Mouse (Mus musculus): Measurements from ENCODE around the gene Lrp1. TPM values are rescaled to one million over a fixed set of nuclear protein-coding genes. Genes with fewer than 3 reads are reported as not detected.

The Lrp1 gene
- polyA plus RNA-seq, 1 experiment from 2014 or later: 109 TPM

- no peak for ATAC-seq
- 6% methylated on average over 11 of the region's 11 CpGs for WGBS
Observed at GRCm38 (mm10) chr10:127510895-127511617, 109.9 kb downstream of the Lrp1 start.

DNA sequence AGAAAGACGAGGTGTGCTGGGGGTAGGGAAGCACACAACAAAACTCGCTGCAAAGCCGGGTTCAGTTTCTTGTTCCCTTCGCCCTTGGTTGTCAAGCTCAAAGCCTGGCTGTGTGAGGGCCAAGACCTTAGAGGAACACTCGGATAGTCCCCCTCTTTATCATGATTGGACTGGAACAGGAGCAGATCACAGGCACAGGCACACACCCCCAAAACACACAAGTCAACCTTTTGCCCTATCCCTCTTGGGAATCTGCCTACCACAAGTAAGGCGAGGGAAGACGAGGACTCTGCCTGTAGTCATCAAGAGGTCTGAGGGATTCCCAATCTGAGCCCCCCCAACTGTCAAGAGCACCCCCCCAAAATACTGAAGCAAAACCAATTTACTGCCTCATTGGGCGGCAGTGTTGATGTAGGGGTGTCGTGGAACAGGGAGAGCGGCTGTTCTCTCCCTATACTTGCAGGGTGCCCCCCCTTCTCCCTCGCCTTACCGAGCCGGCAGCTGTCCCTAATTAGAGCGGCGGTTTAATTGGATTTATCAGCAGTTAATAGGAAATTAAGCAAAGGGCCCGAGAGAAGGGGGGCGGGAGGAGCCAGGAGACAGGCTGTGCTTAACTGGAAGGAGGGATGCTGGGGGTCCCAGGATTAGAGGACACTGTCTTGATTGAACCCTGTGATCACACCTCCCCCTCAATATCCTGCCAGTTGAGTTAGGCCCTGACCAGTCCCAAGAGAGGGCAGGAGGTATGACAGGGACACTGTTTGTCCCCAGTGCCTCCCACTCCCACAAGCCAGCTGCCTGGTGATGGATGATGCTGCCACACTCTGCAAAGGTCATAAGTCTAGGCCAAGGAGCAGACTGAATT, 110.9 kb downstream of the Lrp1 start:
- WGBS: 7% methylated on average over 16 of the region's 17 CpGs
- no peaks in the 10 kb centered on the region for H3K9me3 ChIP-seq (ENCODE audit: control insufficient read depth, low read length)
- ATAC-seq: peak; percentile 5
- H3K9ac ChIP-seq (ENCODE audit: low read depth, low read length): peak overlapping the region; percentile 81
- peak overlapping the region; percentile 98 for H3K27ac ChIP-seq (ENCODE audit: low read depth, low read length)
- H3K4me1 ChIP-seq (ENCODE audit: control insufficient read depth, insufficient read depth, low read depth, low read length): peaks cover 63% of the 10 kb centered on the region
- peak overlapping the region; percentile 38 for H3K4me3 ChIP-seq (ENCODE audit: low read length)
- no peaks in the 10 kb centered on the region for H3K27me3 ChIP-seq (replicated peaks; ENCODE audit: control insufficient read depth, insufficient read depth, low read length)
- no peaks in the 10 kb centered on the region for H3K36me3 ChIP-seq (ENCODE audit: control insufficient read depth, insufficient read depth, low read length)
- peak overlapping the region; percentile 90 for H3K4me2 ChIP-seq (ENCODE audit: low read length)

More at GRCm38 (mm10) chr10:127510895-127511617, 109.9 kb downstream of the Lrp1 start:
- Histone ChIP-seq H3K27me3 (replicated peaks; ENCODE audit: control insufficient read depth, insufficient read depth, low read length) (no peaks in the 10 kb centered on the region), H3K9ac (ENCODE audit: low read depth, low read length) (peak overlapping the region; percentile 81), H3K36me3 (ENCODE audit: control insufficient read depth, insufficient read depth, low read length) (no peaks in the 10 kb centered on the region), H3K4me1 (ENCODE audit: control insufficient read depth, insufficient read depth, low read depth, low read length) (peaks cover 67% of the 10 kb centered on the region), H3K27ac (ENCODE audit: low read depth, low read length) (peak overlapping the region; percentile 98), H3K4me3 (ENCODE audit: low read length) (peak overlapping the region; percentile 46), H3K9me3 (ENCODE audit: control insufficient read depth, low read length) (no peaks in the 10 kb centered on the region), H3K4me2 (ENCODE audit: low read length) (peak overlapping the region; percentile 90)

DNA sequence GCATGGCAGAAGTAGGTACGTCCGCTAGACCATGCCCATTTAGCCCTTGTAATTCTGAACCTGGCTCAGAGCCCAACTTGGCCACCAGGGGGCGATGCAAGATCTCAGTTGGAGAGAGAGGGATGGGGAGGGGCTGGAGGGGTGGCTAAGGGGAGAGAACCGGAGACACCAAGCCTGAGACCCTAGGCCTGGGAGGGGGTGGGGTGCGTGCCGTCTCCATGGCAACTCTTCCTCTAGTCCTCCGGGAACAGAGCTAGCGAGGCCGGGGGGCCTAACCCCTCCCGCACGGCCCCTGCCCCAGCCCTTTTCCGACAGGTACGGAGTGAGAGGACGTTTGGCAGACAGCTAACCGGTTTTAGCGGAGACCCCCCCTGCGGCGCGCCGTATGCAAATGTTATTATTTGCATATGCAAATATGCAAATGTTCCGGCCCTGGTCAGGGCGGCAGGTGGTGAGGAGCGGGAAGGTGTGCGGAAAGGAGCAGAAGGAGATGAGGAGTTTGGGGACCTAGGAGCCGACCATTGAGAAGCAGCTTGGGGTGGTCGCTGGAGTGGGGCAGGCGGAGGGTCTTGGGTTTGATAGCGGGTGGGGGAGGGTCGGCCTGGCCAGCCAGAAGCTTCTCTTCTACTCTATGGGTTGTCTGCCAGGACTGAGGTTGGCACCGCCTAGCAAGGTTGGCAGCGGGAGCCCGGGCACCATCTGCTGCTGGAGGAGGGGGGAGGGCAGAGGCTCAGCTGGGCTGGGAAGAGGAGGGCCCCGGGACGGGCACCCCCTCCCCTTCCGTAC, 111.7 kb downstream of the Lrp1 start:
- H3K36me3 ChIP-seq (ENCODE audit: control insufficient read depth, insufficient read depth, low read length): no peaks in the 10 kb centered on the region
- no peaks in the 10 kb centered on the region for H3K9me3 ChIP-seq (ENCODE audit: control insufficient read depth, low read length)
- peaks cover 62% of the 10 kb centered on the region for H3K4me1 ChIP-seq (ENCODE audit: control insufficient read depth, insufficient read depth, low read depth, low read length)
- peak overlapping the region; percentile 98 for H3K27ac ChIP-seq (ENCODE audit: low read depth, low read length)
- peak overlapping the region; percentile 38 for H3K4me3 ChIP-seq (ENCODE audit: low read length)
- H3K4me2 ChIP-seq (ENCODE audit: low read length): peak overlapping the region; percentile 90
- under 1% methylated on average over 35 of the region's 35 CpGs for WGBS
- H3K9ac ChIP-seq (ENCODE audit: low read depth, low read length): peak overlapping the region; percentile 58
- no peaks in the 10 kb centered on the region for H3K27me3 ChIP-seq (replicated peaks; ENCODE audit: control insufficient read depth, insufficient read depth, low read length)
- peak; percentile 70 for ATAC-seq

- Histone ChIP-seq H3K4me2 (ENCODE audit: low read length) (peak overlapping the region; percentile 90), H3K4me1 (ENCODE audit: control insufficient read depth, insufficient read depth, low read depth, low read length) (peaks cover 52% of the 10 kb centered on the region), H3K4me3 (ENCODE audit: low read length) (peak overlapping the region; percentile 38; the same call in 1 of the 2 replicates), H3K36me3 (ENCODE audit: control insufficient read depth, insufficient read depth, low read length) (no peaks in the 10 kb centered on the region), H3K9me3 (ENCODE audit: control insufficient read depth, low read length) (no peaks in the 10 kb centered on the region), H3K27ac (ENCODE audit: low read depth, low read length) (peak overlapping the region; percentile 98), H3K27me3 (replicated peaks; ENCODE audit: control insufficient read depth, insufficient read depth, low read length) (no peaks in the 10 kb centered on the region), H3K9ac (ENCODE audit: low read depth, low read length) (peak overlapping the region; percentile 47)
- WGBS: 3% methylated on average over 15 of the region's 15 CpGs
- no peak for ATAC-seq
Observed at GRCm38 (mm10) chr10:127508239-127508638, 112.7 kb downstream of the Lrp1 start.

DNA sequence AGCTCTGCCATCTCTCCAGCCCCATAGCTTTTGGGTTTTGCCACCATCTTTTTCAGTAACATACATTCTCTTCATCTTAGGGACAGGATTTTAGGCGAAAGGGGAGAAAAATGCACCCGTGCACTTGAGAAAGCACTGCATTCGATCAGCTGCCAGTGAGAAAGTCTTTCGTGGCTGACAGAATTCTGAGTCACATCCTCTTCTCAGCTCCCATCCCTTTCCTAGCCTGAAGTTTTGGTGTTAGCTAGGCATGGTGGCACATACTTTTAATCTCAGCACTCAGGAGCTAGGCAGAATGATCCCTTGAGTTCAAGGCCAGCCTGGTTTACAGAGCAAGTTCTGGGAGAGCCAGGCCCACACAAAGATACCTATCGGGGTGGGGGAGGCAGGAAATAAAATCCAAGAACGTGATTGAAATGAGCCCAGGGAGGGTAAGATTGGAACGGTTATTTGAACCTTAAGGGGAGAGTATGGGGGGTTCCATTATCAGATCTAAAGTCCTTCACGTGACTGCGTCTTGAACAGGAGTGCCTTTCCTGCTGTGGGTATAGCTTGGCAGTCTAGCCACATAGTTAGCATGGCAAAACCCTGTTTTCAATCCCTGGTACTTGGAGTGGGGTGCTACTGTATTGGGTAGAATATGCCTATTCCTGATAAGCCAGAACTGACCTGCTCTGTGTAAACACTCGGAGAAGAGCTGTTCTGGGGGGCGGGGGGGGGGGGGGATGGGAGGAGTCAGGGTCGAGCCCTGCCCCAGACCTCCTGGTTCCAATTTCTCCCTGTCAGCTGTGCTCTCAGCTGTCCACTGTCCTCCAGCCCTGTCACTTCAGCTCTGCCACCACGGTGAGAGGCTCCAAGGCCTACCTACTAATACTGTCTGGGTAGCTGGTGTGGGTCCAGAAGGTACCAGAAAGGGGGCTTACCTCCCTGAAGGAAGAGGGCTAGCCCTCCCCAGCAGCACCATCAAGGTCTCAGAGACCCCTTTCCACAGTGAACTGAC, 119.8 kb downstream of the Lrp1 start, which contains the start of gene Stac3:
Stac3 (plus strand) TSS at position 793 of the 1,000 bp plus-strand sequence.
- Histone ChIP-seq H3K27ac (ENCODE audit: low read depth, low read length) (no peak within 1 kb of the TSS), H3K9me3 (ENCODE audit: control insufficient read depth, low read length) (no peaks in the 10 kb centered on the region), H3K9ac (ENCODE audit: low read depth, low read length) (no peak within 1 kb of the TSS), H3K4me1 (ENCODE audit: control insufficient read depth, insufficient read depth, low read depth, low read length) (no peaks in the 10 kb centered on the region), H3K27me3 (replicated peaks; ENCODE audit: control insufficient read depth, insufficient read depth, low read length) (no peaks in the 10 kb centered on the region), H3K4me2 (ENCODE audit: low read length) (no peak within 1 kb of the TSS), H3K4me3 (ENCODE audit: low read length) (no peak within 1 kb of the TSS), H3K36me3 (ENCODE audit: control insufficient read depth, insufficient read depth, low read length) (peaks cover 21% of the 10 kb centered on the region)
- WGBS: 84% methylated on average over 12 of the region's 13 CpGs
- ATAC-seq: no peak

- ATAC-seq: no peak
Observed at GRCm38 (mm10) chr10:127500042-127500441, 120.9 kb downstream of the Lrp1 start.

DNA sequence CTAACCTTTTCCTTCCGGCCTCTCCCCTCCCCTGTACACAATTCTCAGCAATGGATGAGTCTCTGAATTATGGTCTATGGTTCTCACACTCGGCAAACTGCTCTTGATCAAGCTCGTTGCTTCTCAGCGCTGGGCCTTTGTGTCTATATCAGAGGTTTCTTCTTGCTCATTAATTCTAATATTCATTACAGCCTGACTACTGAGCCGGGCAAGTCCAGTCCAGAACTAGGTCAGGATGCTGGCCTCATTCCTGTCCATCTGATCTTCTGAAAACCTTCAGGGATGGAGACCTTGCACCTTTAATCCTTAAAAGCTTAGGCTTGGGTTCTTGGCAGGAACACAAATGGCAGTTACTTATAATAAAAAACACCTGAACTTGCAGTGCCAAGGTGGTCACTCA, 121.4 kb downstream of the Lrp1 start:
- H3K9ac ChIP-seq (ENCODE audit: low read depth, low read length): no peak overlapping the region
- no peak overlapping the region for H3K4me2 ChIP-seq (ENCODE audit: low read length)
- H3K27me3 ChIP-seq (replicated peaks; ENCODE audit: control insufficient read depth, insufficient read depth, low read length): no peaks in the 10 kb centered on the region
- H3K27ac ChIP-seq (ENCODE audit: low read depth, low read length): no peak overlapping the region
- peaks cover 34% of the 10 kb centered on the region for H3K36me3 ChIP-seq (ENCODE audit: control insufficient read depth, insufficient read depth, low read length)
- H3K4me1 ChIP-seq (ENCODE audit: control insufficient read depth, insufficient read depth, low read depth, low read length): no peaks in the 10 kb centered on the region
- no peak overlapping the region for H3K4me3 ChIP-seq (ENCODE audit: low read length)
- H3K9me3 ChIP-seq (ENCODE audit: control insufficient read depth, low read length): no peaks in the 10 kb centered on the region
- ATAC-seq: no peak
- 81% methylated on average over 5 of the region's 5 CpGs for WGBS

More at GRCm38 (mm10) chr10:127500042-127500441, 120.9 kb downstream of the Lrp1 start:
- Histone ChIP-seq H3K4me2 (ENCODE audit: low read length) (no peak overlapping the region), H3K4me3 (ENCODE audit: low read length) (no peak overlapping the region), H3K27me3 (replicated peaks; ENCODE audit: control insufficient read depth, insufficient read depth, low read length) (no peaks in the 10 kb centered on the region), H3K4me1 (ENCODE audit: control insufficient read depth, insufficient read depth, low read depth, low read length) (no peaks in the 10 kb centered on the region), H3K9ac (ENCODE audit: low read depth, low read length) (no peak overlapping the region), H3K27ac (ENCODE audit: low read depth, low read length) (no peak overlapping the region), H3K36me3 (ENCODE audit: control insufficient read depth, insufficient read depth, low read length) (peaks cover 28% of the 10 kb centered on the region), H3K9me3 (ENCODE audit: control insufficient read depth, low read length) (no peaks in the 10 kb centered on the region)
- 91% methylated on average over 4 of the region's 4 CpGs for WGBS

DNA sequence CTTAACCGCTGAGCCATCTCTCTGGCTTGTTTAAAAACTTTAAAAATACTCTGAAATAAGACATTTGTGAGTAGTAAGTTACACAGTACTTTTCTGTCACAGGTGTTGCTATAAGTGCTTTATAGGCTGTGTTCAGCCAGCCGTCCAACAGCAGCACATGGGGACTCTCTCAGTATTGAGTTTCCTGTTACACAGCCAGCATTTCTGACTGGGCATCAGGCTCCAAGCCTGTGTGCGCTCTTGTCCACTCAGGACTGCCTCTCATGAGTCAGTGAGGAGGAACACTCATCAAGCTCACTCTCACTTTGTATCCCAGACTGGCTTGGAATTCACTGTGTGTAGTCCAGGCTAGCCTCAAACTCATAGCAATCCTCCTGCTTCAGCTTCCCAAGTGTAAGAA, 124.8 kb downstream of the Lrp1 start:
- no peak overlapping the region for H3K4me2 ChIP-seq (ENCODE audit: low read length)
- no peaks in the 10 kb centered on the region for H3K27me3 ChIP-seq (replicated peaks; ENCODE audit: control insufficient read depth, insufficient read depth, low read length)
- ATAC-seq: no peak
- H3K4me1 ChIP-seq (ENCODE audit: control insufficient read depth, insufficient read depth, low read depth, low read length): peaks cover under 1% of the 10 kb centered on the region
- no peak overlapping the region for H3K9ac ChIP-seq (ENCODE audit: low read depth, low read length)
- no peak overlapping the region for H3K4me3 ChIP-seq (ENCODE audit: low read length)
- WGBS: 97% methylated on average over 3 of the region's 3 CpGs
- H3K9me3 ChIP-seq (ENCODE audit: control insufficient read depth, low read length): no peaks in the 10 kb centered on the region
- peaks cover 41% of the 10 kb centered on the region for H3K36me3 ChIP-seq (ENCODE audit: control insufficient read depth, insufficient read depth, low read length)
- H3K27ac ChIP-seq (ENCODE audit: low read depth, low read length): no peak overlapping the region

All from hindbrain, embryonic 16.5 days (tissue).